Mouse (Mus musculus): ENCODE measurements around the gene Itih1. TPM values are rescaled to one million over a fixed set of nuclear protein-coding genes. Genes with fewer than 3 reads are reported as not detected.

The Itih1 gene
- total and polyA plus RNA-seq, 3 experiments, result not detected

DNA sequence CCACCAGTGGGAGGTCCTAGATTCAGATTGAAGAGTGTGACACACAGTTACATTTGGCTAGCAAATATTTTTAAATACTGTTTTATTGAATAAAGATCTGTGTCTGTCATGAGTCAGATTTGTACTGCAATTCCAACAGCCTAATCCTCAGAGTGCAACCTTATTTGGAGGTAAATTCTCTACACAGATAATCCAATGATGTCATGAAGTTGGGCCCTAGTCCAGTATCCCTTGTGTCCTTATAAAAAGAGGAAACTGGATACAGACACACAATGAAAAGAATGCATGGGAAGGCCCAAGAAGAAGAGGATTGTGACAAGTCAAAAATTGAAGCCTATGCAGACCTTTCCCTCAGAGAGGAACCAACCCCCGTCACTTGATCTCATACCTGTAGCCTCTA is 26.6 kb downstream of the Itih1 start:
- H3K27me3 ChIP-seq (replicated peaks), result peaks cover 19% of the 10 kb centered on the region
- H3K4me2 ChIP-seq (ENCODE audit: insufficient read depth, low read depth, poor library complexity, severe bottlenecking), result no peak overlapping the region
- TF ChIP-seq USF2 (conservative IDR thresholded peaks at IDR 0.05; ENCODE audit: low read depth, low read length), result no peak
- no peak for TF ChIP-seq RAD21 (IDR thresholded peaks at IDR 0.05; ENCODE audit: low read depth, low read length)
- no peak for TF ChIP-seq EP300 (IDR thresholded peaks at IDR 0.05; ENCODE audit: low read length)
- TF ChIP-seq SIN3A (IDR thresholded peaks at IDR 0.05; ENCODE audit: low read length), result no peak
- TF ChIP-seq POLR2A (IDR thresholded peaks at IDR 0.05; ENCODE audit: low read depth, low read length), result no peak
- no peak for TF ChIP-seq CHD1 (IDR thresholded peaks at IDR 0.05; ENCODE audit: low read depth, low read length)
- TF ChIP-seq UBTF (IDR thresholded peaks at IDR 0.05; ENCODE audit: low read depth, low read length), result no peak
- in situ Hi-C loops (cut with MboI; ENCODE audit: low pct_ligation_motif_present, low pct_unique_long_range_greater_than_20kb, low sequenced_read_pairs) (no loop called here), dilution Hi-C loops (cut with MboI; ENCODE audit: extremely low pct_ligation_motif_present, extremely low pct_unique_long_range_greater_than_20kb, low sequenced_read_pairs) (no loop called here)
- no peaks in the 10 kb centered on the region for H3K9me3 ChIP-seq (replicated peaks; ENCODE audit: low read length)
- DNase-seq (ENCODE audit: extremely low read depth), result no peak
- H3K79me2 ChIP-seq (replicated peaks; ENCODE audit: control insufficient read depth, extremely low read depth, insufficient read depth, poor library complexity, severe bottlenecking), result no peaks in the 10 kb centered on the region
- no peak overlapping the region for H3K4me3 ChIP-seq (replicated peaks in 1 of 3; ENCODE audit: low read depth in 2 of 3, low read length in 2 of 3, poor library complexity in 1 of 3)
- H3K4me1 ChIP-seq (ENCODE audit: control insufficient read depth in 1 of 2, insufficient read depth in 2 of 2), result peaks cover 0 to 14% of the 10 kb centered on the region in 2 experiments; a peak in 2 of 4 replicates
- H3K36me3 ChIP-seq (replicated peaks in 1 of 2; ENCODE audit: control insufficient read depth in 1 of 2, insufficient read depth in 1 of 2, low read length in 1 of 2), result no peaks in the 10 kb centered on the region
- no peak overlapping the region for H3K9ac ChIP-seq (ENCODE audit: insufficient read depth, low read depth)
- no peak overlapping the region for H3K27ac ChIP-seq (ENCODE audit: insufficient read depth, low read depth)

- Histone ChIP-seq H3K27me3 (replicated peaks) (peaks cover 3% of the 10 kb centered on the region), H3K4me1 (ENCODE audit: control insufficient read depth in 1 of 2, insufficient read depth in 2 of 2) (peaks cover 0 to 7% of the 10 kb centered on the region in 2 experiments; a peak in 2 of 4 replicates), H3K4me2 (ENCODE audit: insufficient read depth, low read depth, poor library complexity, severe bottlenecking) (no peak overlapping the region), H3K4me3 (replicated peaks in 1 of 3; ENCODE audit: low read depth in 2 of 3, low read length in 2 of 3, poor library complexity in 1 of 3) (no peak overlapping the region), H3K79me2 (replicated peaks; ENCODE audit: control insufficient read depth, extremely low read depth, insufficient read depth, poor library complexity, severe bottlenecking) (no peaks in the 10 kb centered on the region), H3K9me3 (replicated peaks; ENCODE audit: low read length) (no peaks in the 10 kb centered on the region), H3K27ac (ENCODE audit: insufficient read depth, low read depth) (no peak overlapping the region), H3K36me3 (replicated peaks in 1 of 2; ENCODE audit: control insufficient read depth in 1 of 2, insufficient read depth in 1 of 2, low read length in 1 of 2) (no peaks in the 10 kb centered on the region), H3K9ac (ENCODE audit: insufficient read depth, low read depth) (no peak overlapping the region)
- TF ChIP-seq CTCF (conservative IDR thresholded peaks at IDR 0.05 in 1 of 2, IDR thresholded peaks at IDR 0.05 in 1 of 2; ENCODE audit: low read depth in 2 of 2, low read length in 2 of 2) (no peak), GABPA (IDR thresholded peaks at IDR 0.05; ENCODE audit: insufficient replicate concordance, low read depth, low read length) (no peak), ELF1 (IDR thresholded peaks at IDR 0.05; ENCODE audit: low read depth, low read length) (no peak), ETS1 (conservative IDR thresholded peaks at IDR 0.05; ENCODE audit: low read depth, low read length) (no peak), MAFK (IDR thresholded peaks at IDR 0.05; ENCODE audit: insufficient replicate concordance, low read length) (no peak), MAZ (IDR thresholded peaks at IDR 0.05; ENCODE audit: low read depth, low read length) (no peak), CHD2 (IDR thresholded peaks at IDR 0.05; ENCODE audit: low read length) (no peak)
- no peak for DNase-seq (ENCODE audit: extremely low read depth)
- dilution Hi-C loops (cut with MboI; ENCODE audit: extremely low pct_ligation_motif_present, extremely low pct_unique_long_range_greater_than_20kb, low sequenced_read_pairs) (no loop called here), in situ Hi-C loops (cut with MboI; ENCODE audit: low pct_ligation_motif_present, low pct_unique_long_range_greater_than_20kb, low sequenced_read_pairs) (no loop called here)
Observed at GRCm38 (mm10) chr14:30913404-30913803, 29.7 kb downstream of the Itih1 start.

GRCm38 (mm10) chr14:30912641-30913040 is 30.4 kb downstream of the Itih1 start:
- dilution Hi-C loops (cut with MboI; ENCODE audit: extremely low pct_ligation_motif_present, extremely low pct_unique_long_range_greater_than_20kb, low sequenced_read_pairs), result no loop called here
- DNase-seq (ENCODE audit: extremely low read depth), result no peak
- Histone ChIP-seq H3K27ac (ENCODE audit: insufficient read depth, low read depth) (no peak overlapping the region), H3K79me2 (replicated peaks; ENCODE audit: control insufficient read depth, extremely low read depth, insufficient read depth, poor library complexity, severe bottlenecking) (no peaks in the 10 kb centered on the region), H3K9me3 (replicated peaks; ENCODE audit: low read length) (no peaks in the 10 kb centered on the region), H3K36me3 (replicated peaks in 1 of 2; ENCODE audit: control insufficient read depth in 1 of 2, insufficient read depth in 1 of 2, low read length in 1 of 2) (no peaks in the 10 kb centered on the region), H3K4me1 (ENCODE audit: control insufficient read depth in 1 of 2, insufficient read depth in 2 of 2) (peaks cover 4 to 14% of the 10 kb centered on the region in 2 experiments), H3K4me2 (ENCODE audit: insufficient read depth, low read depth, poor library complexity, severe bottlenecking) (no peak overlapping the region), H3K9ac (ENCODE audit: insufficient read depth, low read depth) (no peak overlapping the region), H3K27me3 (replicated peaks) (peaks cover 2% of the 10 kb centered on the region), H3K4me3 (replicated peaks in 1 of 3; ENCODE audit: low read depth in 2 of 3, low read length in 2 of 3, poor library complexity in 1 of 3) (no peak overlapping the region)
- in situ Hi-C loops (cut with MboI; ENCODE audit: low pct_ligation_motif_present, low pct_unique_long_range_greater_than_20kb, low sequenced_read_pairs), result no loop called here
- TF ChIP-seq IRF4 (IDR thresholded peaks at IDR 0.05; ENCODE audit: low read depth, low read length) (no peak), EP300 (IDR thresholded peaks at IDR 0.05; ENCODE audit: low read length) (no peak), SMC3 (IDR thresholded peaks at IDR 0.05; ENCODE audit: low read depth, low read length) (no peak), MXI1 (IDR thresholded peaks at IDR 0.05; ENCODE audit: low read depth, low read length) (no peak)
